Mouse (Mus musculus): ENCODE results near the gene Map6.

- TF ChIP-seq TAL1 (IDR thresholded peaks at IDR 0.05; ENCODE audit: low read length) (no peak), GATA1 (IDR thresholded peaks at IDR 0.05; ENCODE audit: low read length) (no peak)
Observed at GRCm38 (mm10) chr7:99228825-99229224, 38.4 kb upstream of the Map6 start.

Data from erythroblast, embryonic 14.5 days (primary cell).